Mouse (Mus musculus) thymus, postnatal 4 days (tissue): ENCODE measurements around the gene Ciita.

Experiments
- DNase-seq: peaks from one replicate; pipeline ENCODE4 v3.0.0; 2021

Ciita gene

DNA sequence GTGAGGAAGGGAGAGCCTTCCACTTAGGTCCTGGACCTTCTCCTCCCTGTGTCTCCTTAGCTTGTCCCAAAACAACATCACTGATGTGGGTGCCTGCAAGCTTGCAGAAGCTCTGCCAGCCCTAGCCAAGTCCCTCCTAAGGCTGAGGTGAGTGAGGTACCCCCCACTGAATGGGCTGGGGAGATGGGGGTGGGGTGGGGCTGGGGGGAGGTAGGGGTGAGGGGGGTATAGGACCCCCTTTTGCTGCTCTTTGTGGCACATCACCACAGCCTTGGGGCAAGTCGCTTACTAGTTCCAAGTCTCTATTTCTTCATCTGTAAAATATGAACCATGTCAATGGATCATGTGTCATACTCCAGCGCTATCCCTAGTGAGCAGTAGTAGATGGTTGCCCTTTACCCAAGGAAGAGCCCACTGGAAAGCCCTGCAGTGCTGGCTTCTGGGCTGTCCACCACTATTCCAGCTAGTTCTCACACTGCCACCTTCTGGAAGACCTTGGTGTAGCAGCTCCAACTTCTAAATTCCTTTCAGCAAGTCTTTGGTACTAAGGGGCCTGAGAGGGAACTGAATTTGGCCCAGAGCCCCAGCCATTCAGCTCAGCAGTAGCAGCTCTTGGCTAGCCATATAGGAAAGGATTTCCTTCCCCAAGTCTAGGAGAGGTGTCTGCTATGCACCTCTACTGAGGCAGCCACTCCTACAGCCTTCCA is 41.2 kb downstream of the Ciita start:
- peak; percentile 82 for DNase-seq

GRCm38 (mm10) chr16:10522811-10523210 is 43.0 kb downstream of the Ciita start:
- DNase-seq: peak; percentile 89

DNA sequence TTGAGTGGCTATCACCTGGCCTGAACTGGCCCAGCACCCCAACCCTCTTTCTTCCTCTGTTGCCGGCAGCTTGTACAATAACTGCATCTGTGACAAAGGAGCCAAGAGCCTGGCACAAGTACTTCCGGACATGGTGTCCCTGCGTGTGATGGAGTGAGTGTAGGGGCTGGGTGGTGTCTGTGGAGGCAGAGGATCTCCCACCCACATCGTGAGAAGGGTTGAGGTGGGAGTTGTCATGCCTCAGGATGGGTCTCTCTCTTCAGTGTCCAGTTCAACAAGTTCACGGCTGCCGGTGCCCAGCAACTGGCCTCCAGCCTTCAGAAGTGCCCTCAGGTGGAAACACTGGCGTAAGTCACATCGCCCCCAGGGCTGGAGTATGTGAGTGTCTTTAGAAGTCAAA is 43.8 kb downstream of the Ciita start:
- DNase-seq: no peak

DNA sequence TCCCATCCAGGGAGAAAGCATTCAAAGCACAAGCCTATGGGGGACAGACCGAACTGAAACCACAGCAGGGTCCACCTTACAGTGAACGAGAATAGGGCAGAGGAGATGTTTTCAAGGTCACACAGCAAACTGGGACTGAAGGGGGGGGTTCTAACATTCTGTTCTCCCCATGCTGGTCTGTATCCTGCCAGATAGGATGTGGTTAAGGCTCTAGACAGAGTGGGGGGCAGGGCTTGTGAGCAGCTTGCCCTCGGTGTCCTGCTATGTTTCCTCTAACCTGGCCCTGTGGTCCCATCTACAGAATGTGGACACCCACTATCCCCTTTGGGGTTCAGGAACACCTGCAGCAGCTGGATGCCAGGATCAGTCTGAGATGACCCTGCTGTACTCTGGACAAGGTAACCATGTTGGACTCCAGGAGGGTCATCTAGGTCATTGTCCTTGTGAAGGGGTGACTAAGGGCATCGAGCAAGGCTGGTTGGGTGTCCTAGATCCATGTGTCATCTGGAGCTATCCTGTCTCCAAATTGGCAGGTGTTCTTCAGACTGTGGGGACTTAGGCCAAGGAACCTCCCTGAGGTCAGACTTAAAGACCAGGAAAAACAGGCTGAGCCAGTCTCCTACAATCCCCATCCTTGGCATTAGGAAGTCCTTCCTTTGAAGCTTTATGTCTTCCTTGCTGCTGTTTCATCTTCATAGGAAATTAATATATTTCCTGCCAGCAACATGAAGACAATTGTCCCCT is 45.2 kb downstream of the Ciita start:
- DNase-seq: peak; percentile 49

DNA sequence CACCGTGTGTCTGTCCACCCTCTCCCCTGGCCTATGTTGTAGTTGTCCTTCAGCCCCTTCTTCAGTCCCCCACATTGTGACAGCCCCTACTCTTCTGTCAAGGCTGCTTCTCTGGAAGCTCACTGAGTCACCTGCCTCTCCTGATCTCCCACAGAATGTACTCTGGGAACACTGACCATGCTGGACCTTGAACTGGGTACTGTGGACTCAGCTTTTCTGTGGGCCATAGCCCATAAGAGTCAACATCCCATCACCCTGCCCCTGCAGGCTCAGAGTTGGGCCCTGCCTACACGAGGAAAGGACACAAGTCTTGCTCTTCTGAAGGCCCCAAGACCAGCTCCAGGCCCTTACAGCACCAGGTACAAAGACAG is 45.7 kb downstream of the Ciita start:
- DNase-seq: no peak

GRCm38 (mm10) chr16:10527046-10527644 is 47.3 kb downstream of the Ciita start:
- peak; percentile 45 for DNase-seq

DNA sequence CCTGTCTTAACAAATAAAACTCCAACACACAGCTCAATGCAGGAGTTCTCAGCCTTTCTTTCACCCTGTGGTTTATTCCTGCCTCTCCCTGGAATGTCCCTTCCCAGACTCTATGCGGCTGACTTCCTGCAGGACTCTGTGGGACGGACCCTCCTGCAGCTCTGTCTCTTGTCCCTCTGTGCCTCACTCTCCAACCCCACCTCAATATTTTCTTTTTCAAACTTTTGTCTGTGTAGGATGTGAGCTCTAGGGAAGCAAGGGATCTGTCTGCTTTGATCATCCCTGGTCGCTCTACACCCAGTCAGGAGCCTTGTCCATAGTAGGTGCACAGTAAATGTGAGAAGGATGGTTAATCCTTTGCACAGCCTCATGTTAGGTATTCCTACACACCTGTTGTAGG is 48.5 kb downstream of the Ciita start:
- DNase-seq: no peak

DNA sequence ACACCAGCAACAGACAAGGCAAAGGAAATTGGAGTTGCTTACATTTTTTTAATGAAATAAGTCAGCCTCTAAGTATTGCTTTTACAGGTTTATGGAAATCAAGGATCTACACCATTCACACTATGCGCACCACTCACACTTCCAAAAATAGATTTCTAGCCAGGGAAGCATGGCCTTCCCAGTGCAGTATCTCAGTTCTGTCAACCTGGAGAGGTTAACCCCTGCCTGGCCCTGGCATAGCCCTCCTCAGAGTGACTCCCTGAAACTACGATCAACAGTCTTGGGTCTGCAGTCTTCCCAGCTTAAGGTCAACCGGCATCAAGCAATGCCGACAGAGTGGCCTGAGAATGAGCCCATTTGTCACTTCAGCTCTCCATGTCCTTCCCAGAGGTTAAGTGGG is 50.3 kb downstream of the Ciita start:
- DNase-seq: no peak

- DNase-seq: no peak
Measured at GRCm38 (mm10) chr16:10533781-10534180, 53.9 kb downstream of the Ciita start.

GRCm38 (mm10) chr16:10534567-10534966 is 54.7 kb downstream of the Ciita start:
- no peak for DNase-seq

DNA sequence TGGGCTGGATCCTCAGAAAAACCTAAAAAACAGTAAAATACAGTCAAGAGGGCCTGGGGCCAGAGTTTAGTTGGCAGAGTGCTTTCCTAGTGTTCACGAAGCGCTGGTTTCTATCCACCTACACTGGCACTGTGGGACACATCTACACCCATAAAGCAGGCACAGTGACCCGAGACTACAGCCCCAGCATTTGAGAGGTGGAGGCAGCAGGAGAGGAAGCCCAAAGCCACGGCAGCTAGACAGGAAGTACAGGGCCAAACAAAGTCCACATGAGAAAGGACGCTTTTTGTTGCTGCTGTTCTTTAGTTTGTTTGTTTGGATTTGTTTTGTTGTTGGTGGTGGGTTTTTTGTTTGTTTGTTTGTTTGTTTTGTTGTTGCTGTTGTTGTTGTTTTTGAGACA is 56.5 kb downstream of the Ciita start:
- DNase-seq: no peak

DNA sequence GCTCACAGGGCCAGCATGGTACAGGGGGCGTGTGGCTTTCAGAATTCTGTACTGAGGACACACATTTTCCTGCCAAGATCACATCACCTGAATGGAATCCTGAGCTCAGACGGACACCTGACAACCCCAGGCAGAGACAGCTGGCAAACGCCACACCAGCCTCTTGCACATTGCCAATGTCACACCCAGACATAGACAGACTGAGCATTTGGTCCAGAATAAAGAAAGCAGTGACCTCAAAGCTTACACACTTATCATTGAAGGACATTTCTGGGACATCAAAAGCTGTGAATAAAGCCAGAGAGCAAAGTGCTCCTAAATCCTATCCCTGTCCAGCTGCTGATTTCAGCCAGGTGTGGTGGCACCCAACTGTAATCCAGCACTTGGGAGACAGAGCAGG is 57.1 kb downstream of the Ciita start:
- DNase-seq: no peak

DNA sequence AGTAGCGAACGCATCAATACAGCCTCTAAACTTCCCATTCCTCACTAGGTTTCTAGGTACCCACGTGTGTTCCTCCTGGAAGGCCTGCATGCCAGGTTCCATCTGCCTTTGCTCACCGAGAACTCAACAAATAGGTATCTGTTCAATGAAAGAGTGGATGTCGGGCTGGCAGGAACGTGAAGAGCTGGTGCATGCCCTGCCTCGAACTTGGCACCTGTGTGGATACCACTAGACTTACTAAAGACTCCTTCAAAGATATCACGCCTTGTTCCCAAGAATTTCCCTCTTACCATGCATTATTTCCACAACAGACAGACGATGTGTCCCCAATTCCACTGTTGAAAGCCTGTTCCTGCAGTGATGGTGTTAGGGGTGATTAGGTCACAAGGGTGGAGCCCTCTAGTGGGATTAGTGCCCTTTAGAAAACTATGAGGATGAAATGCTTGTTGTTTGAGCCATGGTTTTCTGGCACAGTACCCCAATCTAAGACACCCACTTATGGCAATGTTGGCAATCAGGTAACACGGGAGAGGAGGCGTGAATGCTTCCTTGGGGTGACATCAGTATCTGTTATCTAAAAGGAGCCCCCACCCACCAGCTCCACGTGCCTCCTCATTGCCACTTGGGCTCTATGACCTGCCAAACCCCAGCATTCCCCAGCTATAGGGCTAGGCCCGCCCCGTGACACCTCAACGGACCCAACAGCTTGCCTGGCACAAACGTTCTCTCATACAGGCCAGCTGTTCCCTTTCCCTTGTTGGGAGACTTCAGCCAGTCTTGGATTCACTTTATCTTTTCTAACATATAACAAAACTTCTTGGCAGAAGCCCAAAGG is 61.1 kb downstream of the Ciita start:
- DNase-seq: no peak

- no peak for DNase-seq
Measured at GRCm38 (mm10) chr16:10541598-10541930, 61.7 kb downstream of the Ciita start.

DNA sequence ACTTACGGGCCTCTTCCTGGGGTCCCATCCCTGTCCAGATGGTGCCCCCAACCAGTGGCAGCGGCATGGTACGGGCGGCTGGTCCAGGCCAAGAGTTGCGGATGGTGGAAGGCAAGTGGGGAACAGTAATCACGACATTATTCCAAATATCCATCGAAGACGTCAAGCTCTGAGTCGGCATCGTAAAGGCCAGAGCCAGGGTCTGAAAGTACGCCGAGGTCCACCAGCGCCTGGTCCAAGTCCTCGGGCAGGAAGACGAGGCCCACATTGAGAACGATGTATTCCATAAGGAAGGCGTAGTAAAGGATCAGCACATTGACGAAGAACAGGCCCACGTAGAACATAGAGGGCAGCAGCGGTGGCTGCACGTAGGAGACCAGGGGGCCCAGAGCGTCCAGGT is 62.4 kb downstream of the Ciita start:
- DNase-seq: no peak

DNA sequence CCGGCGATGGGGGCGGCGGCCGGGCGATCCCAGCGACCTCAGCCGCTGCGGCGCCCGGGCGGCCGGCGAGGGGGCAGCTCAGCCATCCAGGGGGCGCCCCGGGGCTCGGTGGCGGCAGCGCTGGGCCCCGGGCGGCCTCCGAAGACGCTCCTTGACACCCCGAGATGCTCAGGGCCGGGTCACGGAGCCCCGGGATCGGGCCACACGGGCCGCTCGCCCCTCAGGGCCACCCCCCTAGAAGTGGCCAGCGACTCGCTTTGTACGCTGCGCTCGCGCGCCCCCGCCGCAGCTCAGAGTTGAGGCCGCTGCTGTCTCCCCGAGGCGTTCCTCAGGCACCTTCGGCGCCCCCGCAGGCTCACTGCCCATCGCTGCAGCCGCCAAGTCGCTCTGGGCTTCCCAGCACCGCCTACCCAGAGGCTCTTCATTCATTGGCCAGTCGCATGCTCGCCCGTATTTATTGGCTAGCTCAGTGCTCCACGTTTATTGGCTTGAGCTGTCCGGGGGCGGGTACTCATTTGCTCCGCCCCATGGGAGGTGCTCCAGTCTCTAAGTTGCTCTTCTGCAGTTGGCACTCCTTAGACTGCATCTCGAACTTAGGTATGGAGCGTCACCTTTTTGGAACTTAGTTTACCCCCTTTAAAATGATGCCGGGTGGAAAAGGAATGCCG is 63.0 kb downstream of the Ciita start, which contains the start of gene Dexi:
Gene Dexi (minus strand): TSS at position 357 of the 668 bp plus-strand sequence.
- peak; percentile 91 for DNase-seq

DNA sequence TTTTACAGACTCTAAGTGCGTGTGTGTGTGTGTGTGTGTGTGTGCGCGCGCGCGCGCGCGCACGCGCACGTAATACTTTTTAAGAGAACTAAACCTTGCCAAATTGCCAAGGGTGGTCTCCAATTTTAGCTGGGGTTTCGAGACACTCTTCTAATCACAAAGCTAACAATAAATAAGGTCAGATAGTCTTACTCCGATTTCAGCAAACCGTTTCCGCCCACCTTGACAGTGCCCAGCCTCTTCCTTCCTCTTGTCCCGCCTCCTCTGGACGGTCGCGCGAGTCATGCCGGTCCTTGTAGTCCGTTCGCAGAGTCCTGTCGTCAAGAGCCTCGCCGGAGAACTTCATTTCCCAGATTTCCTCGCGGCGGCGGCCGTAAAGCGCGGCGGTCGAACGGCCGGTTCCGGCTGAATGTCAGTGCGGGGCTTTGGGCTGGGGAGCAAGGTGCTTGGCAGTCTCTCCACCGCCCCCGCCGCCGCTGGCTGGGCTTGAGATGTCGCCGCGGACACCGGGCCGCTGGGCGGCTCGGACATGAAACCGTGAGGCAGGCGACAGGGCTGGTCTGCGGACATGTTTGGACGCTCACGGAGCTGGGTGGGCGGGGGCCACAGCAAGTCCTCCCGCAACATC is 65.2 kb downstream of the Ciita start, which contains the start of gene Clec16a:
Gene Clec16a (plus strand): TSS at position 345 of the 628 bp plus-strand sequence.
- DNase-seq: peak; percentile 97

DNA sequence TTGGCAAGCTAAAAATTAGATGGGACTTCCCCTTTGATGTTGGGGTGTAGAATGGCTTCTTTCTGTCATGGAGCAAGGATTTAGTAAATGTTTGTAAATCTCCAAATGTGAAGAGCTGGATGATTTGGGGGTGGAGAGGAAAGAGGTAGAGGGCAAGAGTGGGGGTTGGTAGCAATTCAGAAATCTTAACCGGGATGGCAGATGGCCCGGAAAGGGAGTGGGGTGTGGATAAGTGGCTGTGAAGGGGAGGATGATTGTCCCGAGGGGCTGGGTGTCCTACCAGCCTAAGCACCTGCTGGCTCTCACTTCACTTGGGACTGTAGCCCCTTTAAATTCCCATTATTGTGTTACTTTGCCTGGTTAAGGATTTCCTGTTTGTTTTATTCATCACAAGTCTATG is 67.0 kb downstream of the Ciita start:
- no peak for DNase-seq

DNA sequence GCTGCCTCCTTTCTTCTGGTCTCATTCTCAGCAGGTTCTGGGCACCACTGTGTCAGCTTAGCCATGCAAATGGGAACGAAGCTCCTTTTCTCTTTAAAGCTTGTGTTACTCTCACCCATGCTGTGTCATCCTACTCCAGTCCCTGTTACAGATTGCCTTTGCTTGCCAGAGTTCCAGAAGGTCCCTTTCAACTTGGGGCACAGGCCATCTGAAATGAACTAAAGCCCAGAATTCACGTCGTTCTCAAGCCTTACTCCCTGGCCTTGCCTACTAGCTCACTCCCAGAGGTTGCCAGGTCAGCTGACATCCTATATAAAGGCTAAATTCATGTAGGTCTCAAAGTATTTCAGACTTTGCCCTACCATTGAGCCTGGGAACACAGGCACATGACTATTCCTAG is 69.1 kb downstream of the Ciita start:
- no peak for DNase-seq

GRCm38 (mm10) chr16:10549600-10549999 is 69.7 kb downstream of the Ciita start:
- DNase-seq: no peak

DNA sequence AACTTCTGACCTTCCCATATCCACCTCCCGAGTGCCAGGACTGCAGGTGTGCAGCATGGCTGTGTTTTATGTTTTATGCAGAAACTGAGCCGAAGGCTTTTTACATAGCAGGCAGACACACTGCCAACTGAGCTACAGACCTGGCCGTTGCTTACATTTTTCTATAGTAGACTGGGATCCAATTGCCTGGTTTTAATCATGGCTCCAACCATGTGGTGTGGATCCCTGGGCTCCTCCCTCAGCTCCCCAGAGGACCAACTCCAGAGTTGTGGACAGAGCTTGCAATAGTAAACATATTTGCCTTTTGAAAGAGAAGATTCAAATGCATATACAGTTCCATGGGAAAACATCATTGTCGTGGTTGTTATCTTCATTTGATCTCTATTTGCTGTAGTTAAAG is 71.7 kb downstream of the Ciita start:
- DNase-seq: no peak

DNA sequence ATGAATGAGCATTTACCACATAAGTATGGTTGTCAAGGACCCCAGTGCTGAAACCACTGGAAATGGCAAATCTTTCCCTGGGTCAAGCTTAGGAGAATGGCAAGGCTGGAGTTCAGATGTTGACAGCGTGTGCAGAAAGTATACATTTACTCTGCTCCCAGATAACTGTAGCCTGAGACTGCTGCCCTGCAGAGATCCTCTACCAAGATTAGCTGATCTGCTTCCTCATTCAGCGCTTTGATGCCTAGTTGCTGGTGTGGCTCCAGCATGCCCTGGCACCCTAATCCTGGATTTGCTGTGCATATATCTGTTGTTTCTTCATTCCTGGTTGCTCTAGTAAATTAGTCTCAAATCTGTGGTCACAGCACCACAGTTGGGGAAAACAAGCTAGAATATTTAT is 74.0 kb downstream of the Ciita start:
- no peak for DNase-seq
